Mouse (Mus musculus) heart, embryonic 12.5 days (tissue): ENCODE measurements around the gene Wdr86. TPM values are rescaled to one million over a fixed set of nuclear protein-coding genes. Genes with fewer than 3 reads are reported as not detected.
"Not testable (repeated sequence)": the region's sequence is repeated elsewhere in the genome, so short reads cannot be mapped to it uniquely, and the experiment has no call there.

ENCODE experiments used
- ATAC-seq: fragments of 200-750 bp; cut with Nextera tagmentation; 2 replicates; pipeline ENCODE4 v1.8.0; 2017; ENCODE audit warnings: moderate TSS enrichment, moderate library complexity; ENCODE audit not compliant: insufficient number of reproducible peaks, low FRiP score
- H3K27ac ChIP-seq: fragments of 300-500 bp; sonication (generic); 2 replicates; pipeline ENCODE4 v1.5.1; 2016; ENCODE audit warnings: mild to moderate bottlenecking, moderate library complexity; ENCODE audit not compliant: poor library complexity, severe bottlenecking
- H3K27me3 ChIP-seq: fragments of 300-500 bp; sonication (generic); replicated peaks from 2 replicates; pipeline ENCODE4 v1.6.1; 2016; ENCODE audit warnings: mild to moderate bottlenecking, moderate library complexity
- H3K36me3 ChIP-seq: fragments of 300-500 bp; sonication (generic); 2 replicates; pipeline ENCODE4 v1.6.1; 2016; ENCODE audit warnings: mild to moderate bottlenecking, moderate library complexity
- H3K4me1 ChIP-seq: fragments of 300-500 bp; sonication (generic); replicated peaks from 2 replicates; pipeline ENCODE4 v1.6.1; 2016; ENCODE audit warnings: mild to moderate bottlenecking
- H3K4me2 ChIP-seq: fragments of 300-500 bp; sonication (generic); 2 replicates; pipeline ENCODE4 v1.6.1; 2016; ENCODE audit warnings: mild to moderate bottlenecking, moderate library complexity
- H3K4me3 ChIP-seq: fragments of 300-500 bp; sonication (generic); 2 replicates; pipeline ENCODE4 v1.5.1; 2016; ENCODE audit warnings: mild to moderate bottlenecking
- H3K9ac ChIP-seq: fragments of 300-500 bp; sonication (generic); 2 replicates; pipeline ENCODE4 v1.6.1; 2016; ENCODE audit warnings: mild to moderate bottlenecking, moderate library complexity
- H3K9me3 ChIP-seq: fragments of 300-500 bp; sonication (generic); replicated peaks from 2 replicates; pipeline ENCODE4 v1.6.1; 2016; ENCODE audit warnings: mild to moderate bottlenecking, moderate library complexity
- WGBS: fragments of 180-500 bp; shearing (Covaris S2); methylation state at CpG from one replicate; pipeline ENCODE4 v1.1.7; 2016; 5-methylcytosine and 5-hydroxymethylcytosine counted together
- polyA plus RNA-seq: library from polyadenylated mRNA; unstranded; fragments of >200 nt; fragmentation: Nextera tagmentation; extraction: Ambion mirVana; gene quantifications from 2 replicates; pipeline ENCODE4 v1.2.1, GENCODE M21; 2016

Wdr86 gene
- polyA plus RNA-seq, 1 experiment from 2014 or later: 7.9 TPM

DNA sequence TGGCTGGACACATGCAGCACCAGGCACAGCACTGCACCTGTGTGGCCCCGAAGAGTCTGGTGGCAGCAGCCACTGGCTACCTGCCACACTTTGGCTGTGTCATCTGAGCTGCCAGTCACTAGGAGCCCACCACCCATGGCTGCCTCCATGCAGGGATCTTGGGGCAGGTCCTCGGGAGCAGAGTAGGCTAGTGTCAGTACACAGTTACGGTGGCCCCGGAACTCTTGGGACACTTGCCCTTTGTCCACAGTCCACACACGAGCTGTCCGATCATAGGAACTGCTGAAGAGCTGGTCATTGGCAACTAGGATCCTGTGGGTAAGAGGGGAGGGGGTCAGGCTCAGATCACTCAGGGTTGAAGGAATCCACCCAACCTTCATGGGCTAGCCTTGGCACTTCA is 12.5 kb downstream of the Wdr86 start:
- WGBS: 92% methylated on average over 6 of the region's 6 CpGs
- Histone ChIP-seq H3K4me3 (no peak overlapping the region), H3K9ac (no peak overlapping the region), H3K36me3 (0 out of 2 replicates have a peak, but pooled peaks cover 4% of the 10 kb centered on the region), H3K9me3 (no peaks in the 10 kb centered on the region), H3K27me3 (no peaks in the 10 kb centered on the region), H3K27ac (no peak overlapping the region), H3K4me1 (no peaks in the 10 kb centered on the region), H3K4me2 (no peak overlapping the region)
- no peak for ATAC-seq

- Histone ChIP-seq H3K4me3 (no peak overlapping the region), H3K36me3 (peaks cover 42% of the 10 kb centered on the region), H3K9me3 (0 out of 2 replicates have a peak, but pooled peaks cover 7% of the 10 kb centered on the region), H3K9ac (no peak overlapping the region), H3K27me3 (no peaks in the 10 kb centered on the region), H3K27ac (no peak overlapping the region), H3K4me2 (no peak overlapping the region), H3K4me1 (no peaks in the 10 kb centered on the region)
- ATAC-seq: no peak
- WGBS: 72% methylated on average over 6 of the region's 6 CpGs
These were observed 16.5 kb downstream of the Wdr86 start for GRCm38 (mm10) chr5:24713987-24714386.

DNA sequence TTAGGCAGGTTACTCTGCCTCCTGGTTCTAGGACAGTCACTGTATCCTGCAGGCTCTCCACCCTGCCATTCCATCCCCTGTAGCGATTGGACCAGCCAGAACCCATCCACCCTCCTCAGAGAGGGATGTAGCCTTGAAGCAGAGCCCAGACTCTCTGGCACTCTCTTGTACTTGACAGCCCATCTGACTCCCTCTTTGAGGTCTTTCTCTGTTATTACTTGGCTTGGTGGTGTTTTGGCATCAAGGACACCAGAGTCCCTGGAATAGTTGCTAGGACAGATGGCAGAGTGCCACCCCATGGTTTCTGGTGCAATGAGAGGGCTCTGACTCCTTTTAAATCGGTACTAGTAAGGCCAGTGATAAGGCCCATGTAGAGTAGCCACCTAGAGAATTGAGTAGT is 17.3 kb downstream of the Wdr86 start:
- H3K9me3 ChIP-seq: 0 out of 2 replicates have a peak, but pooled peaks cover 7% of the 10 kb centered on the region
- no peak overlapping the region for H3K27ac ChIP-seq
- no peak for ATAC-seq
- H3K4me3 ChIP-seq: no peak overlapping the region
- H3K27me3 ChIP-seq: no peaks in the 10 kb centered on the region
- H3K4me2 ChIP-seq: no peak overlapping the region
- H3K36me3 ChIP-seq: peaks cover 50% of the 10 kb centered on the region
- H3K9ac ChIP-seq: no peak overlapping the region
- no peaks in the 10 kb centered on the region for H3K4me1 ChIP-seq
- 59% methylated on average over 2 of the region's 2 CpGs for WGBS

DNA sequence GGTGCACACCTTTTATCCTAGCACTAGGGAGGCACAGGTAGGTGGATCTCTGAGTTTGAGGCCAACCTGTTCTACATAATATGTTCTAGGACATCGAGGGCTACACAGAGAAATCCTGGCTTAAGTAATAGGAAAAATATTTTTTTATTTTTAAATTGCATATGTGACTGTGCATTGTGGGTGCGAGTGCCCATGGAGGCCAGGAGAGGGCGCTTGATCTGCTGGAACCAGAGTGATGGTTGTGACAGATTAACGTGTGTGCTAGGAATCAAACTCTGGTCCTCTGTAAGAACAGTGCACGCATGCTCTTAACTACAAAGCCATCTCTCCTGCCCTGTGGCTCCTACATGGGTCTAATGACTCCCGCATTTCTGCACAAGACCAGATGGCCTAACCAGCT is 18.9 kb downstream of the Wdr86 start:
- Histone ChIP-seq H3K4me2 (no peak overlapping the region), H3K9me3 (0 out of 2 replicates have a peak, but pooled peaks cover 7% of the 10 kb centered on the region), H3K9ac (no peak overlapping the region), H3K27ac (no peak overlapping the region), H3K4me3 (no peak overlapping the region), H3K4me1 (no peaks in the 10 kb centered on the region), H3K27me3 (no peaks in the 10 kb centered on the region), H3K36me3 (peaks cover 62% of the 10 kb centered on the region)
- no peak for ATAC-seq
- 94% methylated on average over 6 of the region's 6 CpGs for WGBS

- Histone ChIP-seq H3K27ac (no peak overlapping the region), H3K4me2 (no peak overlapping the region), H3K9me3 (0 out of 2 replicates have a peak, but pooled peaks cover 7% of the 10 kb centered on the region), H3K4me3 (no peak overlapping the region), H3K9ac (no peak overlapping the region), H3K36me3 (peaks cover 78% of the 10 kb centered on the region), H3K27me3 (no peaks in the 10 kb centered on the region), H3K4me1 (no peaks in the 10 kb centered on the region)
- ATAC-seq: no peak
- WGBS: 79% methylated on average over 2 of the region's 2 CpGs
These were observed 20.6 kb downstream of the Wdr86 start for GRCm38 (mm10) chr5:24709962-24710361.

GRCm38 (mm10) chr5:24704615-24705014 is 25.9 kb downstream of the Wdr86 start:
- Histone ChIP-seq H3K9ac (no peak overlapping the region), H3K4me2 (no peak overlapping the region), H3K27me3 (no peaks in the 10 kb centered on the region), H3K36me3 (peaks cover 97% of the 10 kb centered on the region), H3K27ac (no peak overlapping the region), H3K4me3 (no peak overlapping the region), H3K9me3 (no peaks in the 10 kb centered on the region), H3K4me1 (no peaks in the 10 kb centered on the region)
- ATAC-seq: no peak
- WGBS: 86% methylated on average over 8 of the region's 8 CpGs

DNA sequence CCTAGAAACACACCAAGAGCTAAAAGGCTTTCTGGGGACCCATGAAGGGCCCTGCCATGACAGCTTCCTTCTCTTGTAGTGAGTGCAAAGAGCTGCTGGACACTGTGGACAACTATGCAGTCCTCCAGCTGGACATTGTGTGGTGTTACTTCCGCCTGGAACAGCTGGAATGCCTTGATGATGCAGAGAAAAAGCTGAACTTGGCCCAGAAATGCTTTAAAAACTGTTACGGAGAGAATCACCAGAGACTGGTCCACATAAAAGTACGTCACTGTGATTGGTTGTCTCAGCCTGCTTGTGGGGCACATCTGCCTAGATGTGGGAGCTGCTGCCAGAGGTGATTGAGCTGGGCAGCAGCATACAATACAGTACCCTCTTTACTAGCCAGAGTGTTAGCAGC is 29.3 kb downstream of the Wdr86 start:
- H3K27me3 ChIP-seq: no peaks in the 10 kb centered on the region
- H3K4me3 ChIP-seq: no peak overlapping the region
- peaks cover 94% of the 10 kb centered on the region for H3K36me3 ChIP-seq
- WGBS: 90% methylated on average over 3 of the region's 3 CpGs
- no peaks in the 10 kb centered on the region for H3K9me3 ChIP-seq
- H3K4me2 ChIP-seq: no peak overlapping the region
- H3K27ac ChIP-seq: no peak overlapping the region
- no peak overlapping the region for H3K9ac ChIP-seq
- H3K4me1 ChIP-seq: 0 out of 2 replicates have a peak, but pooled peaks cover under 1% of the 10 kb centered on the region
- no peak for ATAC-seq

- Histone ChIP-seq H3K9me3 (no peaks in the 10 kb centered on the region), H3K9ac (no peak overlapping the region), H3K4me2 (no peak overlapping the region), H3K4me3 (no peak overlapping the region), H3K27me3 (no peaks in the 10 kb centered on the region), H3K36me3 (peaks cover 94% of the 10 kb centered on the region), H3K4me1 (0 out of 2 replicates have a peak, but pooled peaks cover 2% of the 10 kb centered on the region), H3K27ac (peak overlapping the region; percentile 29)
- WGBS: 79% methylated on average over 3 of the region's 3 CpGs
- no peak for ATAC-seq
These were observed 33.8 kb downstream of the Wdr86 start for GRCm38 (mm10) chr5:24696704-24697103.

DNA sequence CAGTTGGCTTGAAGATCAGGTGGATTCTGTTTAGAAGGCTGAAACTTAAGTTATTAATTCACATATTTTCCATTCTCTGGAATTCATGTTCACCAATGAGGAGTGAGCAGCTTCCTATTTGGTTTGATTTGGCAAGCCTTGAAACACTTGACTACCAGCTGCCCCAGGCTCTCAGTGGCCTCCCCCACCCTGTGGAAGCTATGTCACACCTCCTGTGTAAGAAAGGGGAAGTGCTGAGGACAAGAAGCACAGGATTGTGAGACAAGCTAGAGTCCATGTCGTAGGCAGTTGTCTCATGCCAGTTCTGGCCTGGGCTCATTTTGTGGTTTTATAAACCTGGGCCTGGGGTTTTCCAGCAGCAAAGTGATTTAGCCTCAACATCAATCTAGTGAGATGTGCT is 42.8 kb downstream of the Wdr86 start:
- Histone ChIP-seq H3K9me3 (no peaks in the 10 kb centered on the region), H3K36me3 (peaks cover 39% of the 10 kb centered on the region), H3K9ac (no peak overlapping the region), H3K27me3 (no peaks in the 10 kb centered on the region), H3K27ac (no peak overlapping the region), H3K4me2 (no peak overlapping the region), H3K4me1 (peaks cover 17% of the 10 kb centered on the region), H3K4me3 (no peak overlapping the region)
- no peak for ATAC-seq
- WGBS: 65% methylated on average over 1 of the region's 1 CpGs

GRCm38 (mm10) chr5:24686671-24687420 is 43.7 kb downstream of the Wdr86 start:
- WGBS: 77% methylated on average over 16 of the region's 16 CpGs
- H3K27me3 ChIP-seq, ATAC-seq, H3K9me3 ChIP-seq, H3K27ac ChIP-seq: not testable (repeated sequence)
- Histone ChIP-seq H3K36me3 (peaks cover 30% of the 10 kb centered on the region), H3K4me3 (peak overlapping the region; percentile 99), H3K4me2 (peak overlapping the region; percentile 79), H3K9ac (peak overlapping the region; percentile 94), H3K4me1 (peaks cover 17% of the 10 kb centered on the region)

DNA sequence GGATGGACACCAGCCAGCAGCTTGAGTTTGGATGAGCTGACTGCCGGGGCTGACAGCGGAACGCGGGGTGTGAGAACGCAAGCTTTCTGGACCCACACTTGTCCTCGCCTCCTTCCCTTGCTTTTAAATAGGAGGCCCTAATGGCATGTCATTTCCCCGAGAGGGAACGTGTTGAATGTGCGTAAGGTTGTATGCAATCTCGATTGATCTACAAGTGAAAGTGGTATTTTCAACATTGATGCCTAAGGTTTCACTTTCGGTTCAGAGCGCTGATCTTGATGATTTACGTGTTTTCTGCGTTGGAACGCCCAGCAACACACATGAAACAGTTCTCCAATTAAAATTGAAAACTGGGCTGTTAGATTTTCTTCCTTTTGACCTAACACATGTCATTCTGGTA is 44.4 kb downstream of the Wdr86 start:
- Histone ChIP-seq H3K27me3 (no peaks in the 10 kb centered on the region), H3K9me3 (no peaks in the 10 kb centered on the region), H3K4me1 (peaks cover 17% of the 10 kb centered on the region), H3K27ac (peak overlapping the region; percentile 97), H3K9ac (peak overlapping the region; percentile 94), H3K36me3 (peaks cover 23% of the 10 kb centered on the region), H3K4me2 (peak overlapping the region; percentile 79), H3K4me3 (peak overlapping the region; percentile 99)
- ATAC-seq: no peak
- under 1% methylated on average over 15 of the region's 15 CpGs for WGBS
